Mouse (Mus musculus) midbrain, postnatal 0 days (tissue): ENCODE results near the gene Npas3. TPM values are rescaled to one million over a fixed set of nuclear protein-coding genes. Genes with fewer than 3 reads are reported as not detected.

Source experiments
- ATAC-seq: fragments of 200-750 bp; cut with Nextera tagmentation; 2 replicates; pipeline ENCODE4 v1.8.0; 2017; ENCODE audit warnings: moderate number of reproducible peaks, mild to moderate bottlenecking, moderate TSS enrichment, moderate library complexity; ENCODE audit not compliant: low FRiP score
- DNase-seq: peaks from one replicate; pipeline ENCODE4 v3.0.0-alpha.2; 2015; ENCODE audit warnings: low spot score
- H3K27ac ChIP-seq: fragments of 300-500 bp; sonication (generic); 2 replicates; pipeline ENCODE4 v1.5.1; 2014; ENCODE audit warnings: low read depth, mild to moderate bottlenecking, low read length, mixed read lengths
- H3K27me3 ChIP-seq: fragments of 300-500 bp; sonication (generic); 2 replicates; pipeline ENCODE4 v1.6.1; 2014; ENCODE audit warnings: low read length, control low read depth, mixed read lengths; ENCODE audit not compliant: insufficient read depth
- H3K36me3 ChIP-seq: fragments of 300-500 bp; sonication (generic); 2 replicates; pipeline ENCODE4 v1.6.1; 2014; ENCODE audit warnings: low read length, control low read depth, mixed read lengths; ENCODE audit not compliant: insufficient read depth
- H3K4me1 ChIP-seq: fragments of 300-500 bp; sonication (generic); 2 replicates; pipeline ENCODE4 v1.6.1; 2014; ENCODE audit warnings: mild to moderate bottlenecking, control low read depth, antibody characterized with exemption, low read length, mixed read lengths; ENCODE audit not compliant: insufficient read depth
- H3K4me2 ChIP-seq: fragments of 300-500 bp; sonication (generic); 2 replicates; pipeline ENCODE4 v1.6.1; 2014; ENCODE audit warnings: low read depth, mild to moderate bottlenecking, low read length, mixed read lengths; ENCODE audit not compliant: poor library complexity, severe bottlenecking
- H3K4me3 ChIP-seq: fragments of 300-500 bp; sonication (generic); 2 replicates; pipeline ENCODE4 v1.5.1; 2014; ENCODE audit warnings: low read depth, mild to moderate bottlenecking, low read length, moderate library complexity
- H3K9ac ChIP-seq: fragments of 300-500 bp; sonication (generic); replicated peaks from 2 replicates; pipeline ENCODE4 v1.6.1; 2014; ENCODE audit warnings: mild to moderate bottlenecking, low read length, moderate library complexity, mixed read lengths; ENCODE audit not compliant: poor library complexity, severe bottlenecking
- H3K9me3 ChIP-seq: fragments of 300-500 bp; sonication (generic); 2 replicates; pipeline ENCODE4 v1.6.1; 2016; ENCODE audit warnings: low read length, control low read depth
- CTCF ChIP-seq: IDR thresholded peaks from 2 replicates; pipeline ENCODE4 v1.5.1; 2016; ENCODE audit warnings: antibody characterized with exemption, mild to moderate bottlenecking
- WGBS: fragments of 180-500 bp; shearing (Covaris S2); extraction: QIAGEN DNeasy Blood & Tissue Kit; methylation state at CpG from one replicate; pipeline ENCODE4 v1.1.7; 2014; 5-methylcytosine and 5-hydroxymethylcytosine counted together
- polyA plus RNA-seq: library from polyadenylated mRNA; unstranded; fragments of >200 nt; fragmentation: Nextera tagmentation; extraction: Ambion mirVana; gene quantifications from 2 replicates; pipeline ENCODE4 v1.2.1, GENCODE M21; 2015
- total RNA-seq: library from RNA; depleted of rRNA; stranded (reverse); fragments of >200 nt; gene quantifications from 2 replicates; pipeline ENCODE4 v1.2.3, GENCODE M21; 2014

Gene Npas3
- total and polyA plus RNA-seq, 2 experiments from 2014 or later, result 34.2 to 53.8 TPM

- Histone ChIP-seq H3K9me3 (no peaks in the 10 kb centered on the region), H3K9ac (no peak overlapping the region), H3K4me3 (no peak overlapping the region), H3K36me3 (no peaks in the 10 kb centered on the region), H3K27ac (no peak overlapping the region), H3K4me1 (no peaks in the 10 kb centered on the region), H3K27me3 (no peaks in the 10 kb centered on the region), H3K4me2 (no peak overlapping the region)
- TF ChIP-seq CTCF, result no peak
- DNase-seq, result no peak
- WGBS, result 89% methylated on average over 10 of the region's 10 CpGs
- no peak for ATAC-seq
Observed at GRCm38 (mm10) chr12:53290846-53291245, 42.4 kb downstream of the Npas3 start.

DNA sequence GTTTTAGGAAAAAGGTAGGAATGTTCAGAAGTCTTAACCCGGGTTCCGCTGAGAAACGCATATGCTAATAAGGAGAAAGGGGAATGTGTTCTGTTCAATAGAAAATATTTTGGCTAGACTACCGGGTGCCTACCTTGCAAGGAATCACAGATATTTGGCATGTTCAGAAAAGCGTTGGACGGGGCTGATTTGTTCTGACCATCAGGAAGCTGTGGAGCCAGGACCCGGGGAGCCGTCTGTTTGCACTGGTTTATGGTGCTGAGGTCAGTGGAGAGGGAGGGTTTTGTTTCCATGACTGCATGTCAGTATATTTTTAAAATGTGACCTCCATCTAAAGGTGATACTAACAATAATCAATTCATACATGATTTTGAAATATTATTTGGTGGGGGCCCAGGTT is 43.5 kb downstream of the Npas3 start:
- Histone ChIP-seq H3K9me3 (no peaks in the 10 kb centered on the region), H3K27me3 (no peaks in the 10 kb centered on the region), H3K27ac (peak overlapping the region; percentile 3; the same call in 1 of the 2 replicates), H3K4me2 (no peak overlapping the region), H3K36me3 (no peaks in the 10 kb centered on the region), H3K4me1 (no peaks in the 10 kb centered on the region), H3K9ac (no peak overlapping the region), H3K4me3 (no peak overlapping the region)
- TF ChIP-seq CTCF, result no peak
- DNase-seq, result no peak
- WGBS, result 44% methylated on average over 8 of the region's 8 CpGs
- ATAC-seq, result no peak

DNA sequence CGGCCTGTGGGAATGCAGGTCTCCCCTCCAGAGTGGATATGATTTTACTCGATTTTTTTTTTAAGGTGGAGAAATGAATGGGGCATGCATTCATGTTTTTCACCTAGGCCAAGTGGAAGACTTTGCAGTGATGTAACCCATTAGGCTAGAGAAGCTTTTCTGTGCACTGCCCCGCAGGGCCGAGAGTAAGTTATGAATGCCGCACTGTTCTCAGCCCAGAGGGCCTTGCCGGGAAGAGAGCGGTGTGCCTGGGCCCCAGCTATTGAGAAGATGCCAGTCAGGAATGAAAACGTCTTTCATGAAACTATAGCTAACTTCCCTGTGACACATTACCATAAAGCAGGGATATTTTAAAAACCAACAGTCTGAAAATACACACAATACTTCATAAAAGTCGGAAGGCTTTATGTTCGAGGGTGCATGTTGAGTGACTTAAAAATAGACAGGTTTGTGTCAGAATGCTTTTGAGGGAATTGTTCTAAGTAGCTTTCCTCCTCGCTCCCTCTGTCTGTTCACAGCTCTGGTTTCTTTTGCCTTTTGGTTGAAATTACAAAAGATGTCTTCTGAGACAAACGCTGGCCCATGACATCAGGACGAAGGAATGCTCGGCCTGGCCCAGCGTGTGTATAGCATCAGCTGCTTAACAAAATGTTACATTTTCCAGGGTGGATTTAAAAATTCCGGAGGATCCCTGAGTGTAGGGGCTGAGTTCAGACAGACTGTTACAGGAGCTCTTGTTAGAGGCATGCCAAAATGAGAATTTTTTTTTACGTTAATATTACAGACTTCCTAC is 44.2 kb downstream of the Npas3 start:
- H3K36me3 ChIP-seq, result no peaks in the 10 kb centered on the region
- 21% methylated on average over 17 of the region's 17 CpGs for WGBS
- H3K27me3 ChIP-seq, result no peaks in the 10 kb centered on the region
- H3K27ac ChIP-seq, result peak overlapping the region; percentile 3; the same call in 1 of the 2 replicates
- H3K4me2 ChIP-seq, result 0 out of 2 replicates have a peak overlapping the region, but pooled peaks have one; percentile 4
- no peak for TF ChIP-seq CTCF
- DNase-seq, result peak; percentile 71
- H3K4me3 ChIP-seq, result no peak overlapping the region
- no peaks in the 10 kb centered on the region for H3K4me1 ChIP-seq
- no peak overlapping the region for H3K9ac ChIP-seq
- H3K9me3 ChIP-seq, result no peaks in the 10 kb centered on the region
- ATAC-seq, result peak; percentile 78; the same call in 1 of the 2 replicates

- TF ChIP-seq CTCF, result no peak
- Histone ChIP-seq H3K4me1 (no peaks in the 10 kb centered on the region), H3K4me2 (no peak overlapping the region), H3K36me3 (no peaks in the 10 kb centered on the region), H3K9ac (no peak overlapping the region), H3K27ac (no peak overlapping the region), H3K27me3 (no peaks in the 10 kb centered on the region), H3K4me3 (no peak overlapping the region), H3K9me3 (no peaks in the 10 kb centered on the region)
- ATAC-seq (no peak), DNase-seq (no peak)
- whole genome bisulfite sequencing, result 97% methylated on average over 7 of the region's 7 CpGs
Observed at GRCm38 (mm10) chr12:53294011-53294410, 45.5 kb downstream of the Npas3 start.

DNA sequence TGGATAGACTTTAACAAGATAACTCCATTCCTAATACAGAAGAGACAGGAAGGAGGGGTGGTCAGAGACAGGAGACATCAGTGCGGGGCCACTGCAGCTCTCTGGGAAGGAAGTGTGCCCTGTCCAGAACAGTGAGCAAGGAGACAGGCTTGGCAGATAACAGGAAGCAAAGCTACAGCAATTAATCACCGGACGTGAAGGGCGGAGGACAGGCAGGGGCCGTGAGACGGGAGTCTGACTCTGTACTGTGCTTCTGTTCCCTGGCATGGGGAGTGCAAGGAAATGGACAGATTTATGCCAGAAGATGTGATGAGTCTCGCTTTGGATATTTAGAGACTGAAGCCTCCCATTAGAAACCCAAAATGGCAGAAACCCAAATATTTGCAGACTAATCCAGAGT is 47.3 kb downstream of the Npas3 start:
- 79% methylated on average over 7 of the region's 7 CpGs for WGBS
- no peak overlapping the region for H3K27ac ChIP-seq

GRCm38 (mm10) chr12:53297946-53298840 is 49.7 kb downstream of the Npas3 start:
- TF ChIP-seq CTCF, result no peak
- Histone ChIP-seq H3K27me3 (no peaks in the 10 kb centered on the region), H3K9me3 (no peaks in the 10 kb centered on the region), H3K4me2 (peak overlapping the region; percentile 23), H3K36me3 (no peaks in the 10 kb centered on the region), H3K9ac (no peak overlapping the region), H3K27ac (no peak overlapping the region), H3K4me3 (no peak overlapping the region), H3K4me1 (no peaks in the 10 kb centered on the region)
- 53% methylated on average over 16 of the region's 16 CpGs for WGBS
- DNase-seq (peak; percentile 40), ATAC-seq (no peak)

More for the DNA sequence above, 47.3 kb downstream of the Npas3 start:
- no peak for TF ChIP-seq CTCF
- no peak overlapping the region for H3K4me2 ChIP-seq
- DNase-seq, result no peak
- H3K9me3 ChIP-seq, result no peaks in the 10 kb centered on the region
- no peak for ATAC-seq
- H3K4me1 ChIP-seq, result no peaks in the 10 kb centered on the region
- no peak overlapping the region for H3K4me3 ChIP-seq
- H3K9ac ChIP-seq, result no peak overlapping the region
- H3K27me3 ChIP-seq, result no peaks in the 10 kb centered on the region
- H3K36me3 ChIP-seq, result no peaks in the 10 kb centered on the region
